Mouse (Mus musculus): ENCODE measurements at regions not wholly inside any gene's neighbourhood (a gene's known extent, or its start where the extent isn't known, plus 50 kb on each side); places are given as distances from the start of the nearest gene placed in this dataset.

- 51% methylated on average over 4 of the region's 4 CpGs for WGBS
- no peak for DNase-seq (ENCODE audit: low read depth, low spot score)
Measured at GRCm38 (mm10) chr8:92013183-92013582, 211.3 kb upstream of the Irx3 start.

GRCm38 (mm10) chr8:92010412-92010811 lies 208.5 kb upstream of the Irx3 start:
- DNase-seq (ENCODE audit: low read depth, low spot score): no peak
- WGBS: 83% methylated on average over 4 of the region's 4 CpGs

- WGBS: 39% methylated on average over 14 of the region's 14 CpGs
- DNase-seq (ENCODE audit: low read depth, low spot score): no peak
Measured at GRCm38 (mm10) chr8:92008616-92009610, 207.0 kb upstream of the Irx3 start.

GRCm38 (mm10) chr8:92005091-92005490 lies 203.2 kb upstream of the Irx3 start:
- 84% methylated on average over 2 of the region's 2 CpGs for WGBS
- no peak for DNase-seq (ENCODE audit: low read depth, low spot score)

- DNase-seq (ENCODE audit: low read depth, low spot score): no peak
- WGBS: 76% methylated on average over 10 of the region's 10 CpGs
Measured at GRCm38 (mm10) chr8:92004532-92004931, 202.7 kb upstream of the Irx3 start.

GRCm38 (mm10) chr8:92000368-92000767 lies 198.5 kb upstream of the Irx3 start:
- 88% methylated on average over 1 of the region's 1 CpGs for WGBS
- DNase-seq (ENCODE audit: low read depth, low spot score): no peak

- 85% methylated on average over 5 of the region's 5 CpGs for WGBS
- DNase-seq (ENCODE audit: low read depth, low spot score): no peak
Measured at GRCm38 (mm10) chr8:91999661-92000060, 197.8 kb upstream of the Irx3 start.

GRCm38 (mm10) chr8:91999189-91999588 lies 197.3 kb upstream of the Irx3 start:
- DNase-seq (ENCODE audit: low read depth, low spot score): no peak
- 63% methylated on average over 2 of the region's 2 CpGs for WGBS

GRCm38 (mm10) chr8:91997892-91998189 lies 196.0 kb upstream of the Irx3 start:
- no peak for DNase-seq (ENCODE audit: low read depth, low spot score)

- 62% methylated on average over 26 of the region's 26 CpGs for WGBS
- no peak for DNase-seq (ENCODE audit: low read depth, low spot score)
Measured at GRCm38 (mm10) chr8:91997023-91997891, 195.4 kb upstream of the Irx3 start.

- WGBS: 58% methylated on average over 10 of the region's 10 CpGs
- DNase-seq (ENCODE audit: low read depth, low spot score): no peak
Measured at GRCm38 (mm10) chr8:91996305-91997022, 194.6 kb upstream of the Irx3 start.

- WGBS: 69% methylated on average over 9 of the region's 9 CpGs
- DNase-seq (ENCODE audit: low read depth, low spot score): no peak
Measured at GRCm38 (mm10) chr8:91995407-91996144, 193.7 kb upstream of the Irx3 start.

GRCm38 (mm10) chr8:91991542-91992452 lies 189.9 kb upstream of the Irx3 start:
- DNase-seq (ENCODE audit: low read depth, low spot score): no peak
- WGBS: 56% methylated on average over 25 of the region's 25 CpGs

- WGBS: 61% methylated on average over 5 of the region's 5 CpGs
- no peak for DNase-seq (ENCODE audit: low read depth, low spot score)
Measured at GRCm38 (mm10) chr8:91990952-91991351, 189.1 kb upstream of the Irx3 start.

- no peak for DNase-seq (ENCODE audit: low read depth, low spot score)
- 53% methylated on average over 3 of the region's 3 CpGs for WGBS
Measured at GRCm38 (mm10) chr8:91990048-91990447, 188.2 kb upstream of the Irx3 start.

GRCm38 (mm10) chr8:91988866-91989633 lies 187.2 kb upstream of the Irx3 start:
- DNase-seq (ENCODE audit: low read depth, low spot score): no peak
- 58% methylated on average over 11 of the region's 11 CpGs for WGBS

GRCm38 (mm10) chr8:91987854-91988253 lies 186.0 kb upstream of the Irx3 start:
- WGBS: 59% methylated on average over 6 of the region's 6 CpGs
- DNase-seq (ENCODE audit: low read depth, low spot score): no peak

GRCm38 (mm10) chr8:91983171-91983570 lies 181.3 kb upstream of the Irx3 start:
- WGBS: 76% methylated on average over 2 of the region's 2 CpGs
- DNase-seq (ENCODE audit: low read depth, low spot score): no peak
